Mouse (Mus musculus) heart, adult 2 months (tissue): ENCODE data around the gene Arf1.

Experiments
- CTCF ChIP-seq: fragments of 200-600 bp; IDR thresholded peaks from 2 replicates; pipeline ENCODE4 v1.8.1; 2022; ENCODE audit warnings: antibody characterized with exemption, mild to moderate bottlenecking, moderate library complexity
- POLR2A ChIP-seq: fragments of 200-500 bp; IDR thresholded peaks from 2 replicates; pipeline ENCODE4 v1.6.1; 2011; ENCODE audit warnings: mild to moderate bottlenecking, low read depth, low read length, control low read depth; ENCODE audit not compliant: insufficient read depth

GRCm38 (mm10) chr11:59226251-59226650 is 1.8 kb downstream of the Arf1 start:
- no peak for TF ChIP-seq CTCF
- TF ChIP-seq POLR2A: no peak
